Mouse (Mus musculus) kidney, postnatal 0 days (tissue): ENCODE data around the gene Kcnj6. TPM values are rescaled to one million over a fixed set of nuclear protein-coding genes. Genes with fewer than 3 reads are reported as not detected.

Experiments
- ATAC-seq: fragments of 200-750 bp; cut with Nextera tagmentation; replicated peaks from 2 replicates; pipeline ENCODE4 v1.8.0; 2017; ENCODE audit warnings: low read depth, moderate number of reproducible peaks, moderate TSS enrichment, moderate library complexity; ENCODE audit not compliant: low FRiP score
- DNase-seq: peaks from one replicate; pipeline ENCODE4 v3.0.0-alpha.2; 2016; ENCODE audit warnings: low spot score
- H3K27ac ChIP-seq: fragments of 300-500 bp; sonication (generic); 2 replicates; pipeline ENCODE4 v1.5.1; 2014; ENCODE audit warnings: mild to moderate bottlenecking
- H3K27me3 ChIP-seq: fragments of 300-500 bp; sonication (generic); 2 replicates; pipeline ENCODE4 v1.6.1; 2014; ENCODE audit warnings: low read length, mixed read lengths; ENCODE audit not compliant: insufficient read depth
- H3K36me3 ChIP-seq: fragments of 300-500 bp; sonication (generic); 2 replicates; pipeline ENCODE4 v1.6.1; 2014; ENCODE audit warnings: low read length, mixed read lengths; ENCODE audit not compliant: insufficient read depth
- H3K4me1 ChIP-seq: fragments of 300-500 bp; sonication (generic); replicated peaks from 2 replicates; pipeline ENCODE4 v1.6.1; 2014; ENCODE audit warnings: antibody characterized with exemption, low read length, mixed read lengths; ENCODE audit not compliant: insufficient read depth
- H3K4me2 ChIP-seq: fragments of 300-500 bp; sonication (generic); 2 replicates; pipeline ENCODE4 v1.6.1; 2014; ENCODE audit warnings: mild to moderate bottlenecking, low read length, moderate library complexity, mixed read lengths
- H3K4me3 ChIP-seq: fragments of 300-500 bp; sonication (generic); replicated peaks from 2 replicates; pipeline ENCODE4 v1.5.1; 2014; ENCODE audit warnings: low read depth, low read length
- H3K9ac ChIP-seq: fragments of 300-500 bp; sonication (generic); 2 replicates; pipeline ENCODE4 v1.6.1; 2014; ENCODE audit warnings: low read depth, low read length
- H3K9me3 ChIP-seq: fragments of 300-500 bp; sonication (generic); replicated peaks from 2 replicates; pipeline ENCODE4 v1.6.1; 2016; ENCODE audit warnings: low read length, inconsistent platforms, mixed read lengths
- CTCF ChIP-seq: IDR thresholded peaks from 2 replicates; pipeline ENCODE4 v1.5.1; 2016; ENCODE audit warnings: antibody characterized with exemption, low read depth, mild to moderate bottlenecking, moderate library complexity
- WGBS: fragments of 180-500 bp; shearing (Covaris S2); extraction: QIAGEN DNeasy Blood & Tissue Kit; methylation state at CpG from one replicate; pipeline ENCODE4 v1.1.7; 2014; 5-methylcytosine and 5-hydroxymethylcytosine counted together
- polyA plus RNA-seq: library from polyadenylated mRNA; unstranded; fragments of >200 nt; fragmentation: Nextera tagmentation; extraction: Ambion mirVana; gene quantifications from 2 replicates; pipeline ENCODE4 v1.2.1, GENCODE M21; 2015

Kcnj6 gene
- polyA plus RNA-seq, 1 experiment from 2014 or later, result not detected

- DNase-seq (peak; percentile 74), ATAC-seq (no peak; the same call in 1 of the 2 replicates)
- no peaks in the 10 kb centered on the region for H3K36me3 ChIP-seq
- no peak overlapping the region for H3K27ac ChIP-seq
- no peaks in the 10 kb centered on the region for H3K4me1 ChIP-seq
- TF ChIP-seq CTCF, result no peak
- no peaks in the 10 kb centered on the region for H3K9me3 ChIP-seq
- WGBS, result 35% methylated on average over 14 of the region's 14 CpGs
- no peak overlapping the region for H3K4me3 ChIP-seq
- H3K9ac ChIP-seq, result no peak overlapping the region
- H3K4me2 ChIP-seq, result no peak overlapping the region
- no peaks in the 10 kb centered on the region for H3K27me3 ChIP-seq
These were observed 131.1 kb downstream of the Kcnj6 start for GRCm38 (mm10) chr16:94866300-94866956.

- H3K9me3 ChIP-seq, result no peaks in the 10 kb centered on the region
- no peak overlapping the region for H3K4me3 ChIP-seq
- TF ChIP-seq CTCF, result no peak
- no peak overlapping the region for H3K4me2 ChIP-seq
- H3K36me3 ChIP-seq, result no peaks in the 10 kb centered on the region
- WGBS, result 81% methylated on average over 1 of the region's 1 CpGs
- DNase-seq (no peak), ATAC-seq (no peak)
- H3K9ac ChIP-seq, result no peak overlapping the region
- H3K4me1 ChIP-seq, result no peaks in the 10 kb centered on the region
- no peak overlapping the region for H3K27ac ChIP-seq
- no peaks in the 10 kb centered on the region for H3K27me3 ChIP-seq
These were observed 131.7 kb downstream of the Kcnj6 start for GRCm38 (mm10) chr16:94865796-94866195.

DNA sequence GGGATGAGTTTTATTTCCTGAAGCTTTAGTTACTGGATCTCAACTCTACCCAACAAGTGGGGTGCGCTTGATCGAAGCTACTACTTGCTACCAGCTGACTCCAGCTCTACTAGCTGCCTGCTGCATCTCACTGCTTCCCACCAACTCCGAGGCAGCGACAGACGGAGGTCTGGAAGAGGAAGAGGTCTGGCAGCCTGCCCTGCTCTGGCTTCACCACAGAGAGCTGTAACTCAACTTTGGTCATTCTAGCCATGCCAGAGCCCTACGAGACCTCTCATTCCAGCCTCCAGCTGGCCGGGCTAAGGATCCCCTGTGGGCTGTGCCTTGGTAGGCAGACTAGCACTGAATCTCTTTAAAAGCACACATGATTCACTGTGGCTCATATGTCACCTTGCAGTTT lies 132.4 kb downstream of the Kcnj6 start:
- 86% methylated on average over 7 of the region's 7 CpGs for WGBS
- Histone ChIP-seq H3K4me3 (no peak overlapping the region), H3K4me2 (no peak overlapping the region), H3K27me3 (no peaks in the 10 kb centered on the region), H3K27ac (no peak overlapping the region), H3K36me3 (no peaks in the 10 kb centered on the region), H3K4me1 (no peaks in the 10 kb centered on the region), H3K9ac (no peak overlapping the region), H3K9me3 (no peaks in the 10 kb centered on the region)
- no peak for DNase-seq
- ATAC-seq, result no peak
- no peak for TF ChIP-seq CTCF

DNA sequence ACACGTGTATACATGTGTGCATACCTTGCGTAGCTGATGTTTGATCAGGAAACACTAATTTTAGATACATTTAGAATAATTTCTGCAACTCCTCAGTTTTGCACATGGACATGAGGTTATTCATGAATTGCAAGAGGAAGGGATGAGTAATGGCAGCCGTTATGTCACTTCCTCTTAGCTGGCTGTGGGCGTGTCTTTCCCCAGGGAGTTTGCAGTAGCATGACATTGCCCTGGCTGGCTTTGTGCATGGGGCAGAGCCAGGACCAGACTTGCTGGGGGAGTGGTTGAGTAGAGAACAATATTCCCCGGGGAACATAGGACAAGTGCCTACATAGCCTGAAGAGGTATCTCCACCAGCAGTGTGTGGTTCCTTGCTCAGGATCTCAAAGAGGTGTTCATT lies 134.0 kb downstream of the Kcnj6 start:
- WGBS, result 87% methylated on average over 5 of the region's 5 CpGs
- ATAC-seq, result no peak
- H3K36me3 ChIP-seq, result no peaks in the 10 kb centered on the region
- no peaks in the 10 kb centered on the region for H3K9me3 ChIP-seq
- H3K27me3 ChIP-seq, result no peaks in the 10 kb centered on the region
- no peak for TF ChIP-seq CTCF
- H3K4me1 ChIP-seq, result no peaks in the 10 kb centered on the region
- no peak for DNase-seq
- no peak overlapping the region for H3K27ac ChIP-seq
- H3K4me2 ChIP-seq, result no peak overlapping the region
- no peak overlapping the region for H3K4me3 ChIP-seq
- H3K9ac ChIP-seq, result no peak overlapping the region

DNA sequence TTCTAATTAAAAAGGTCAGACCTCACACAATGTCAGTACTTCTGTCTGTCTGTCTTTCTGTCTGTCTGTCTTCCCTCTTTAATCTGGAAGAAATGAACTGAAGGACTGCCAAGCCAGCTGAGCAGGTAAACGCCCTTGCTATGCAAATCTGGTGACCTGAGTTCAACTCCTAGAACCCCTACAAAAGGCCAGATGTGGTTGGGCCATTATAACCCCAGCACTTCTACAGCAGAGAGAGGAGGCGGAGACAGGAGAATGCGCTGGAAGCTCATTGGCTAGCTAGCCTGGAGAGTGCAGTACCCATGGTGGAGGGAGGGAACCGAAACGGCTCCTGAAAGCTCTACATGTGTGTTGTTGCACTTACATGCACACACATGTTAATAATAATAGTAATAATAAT lies 141.5 kb downstream of the Kcnj6 start:
- Histone ChIP-seq H3K27ac (no peak overlapping the region), H3K9me3 (no peaks in the 10 kb centered on the region), H3K9ac (no peak overlapping the region), H3K4me1 (0 out of 2 replicates have a peak, but pooled peaks cover 4% of the 10 kb centered on the region), H3K36me3 (no peaks in the 10 kb centered on the region), H3K4me3 (no peak overlapping the region), H3K4me2 (no peak overlapping the region), H3K27me3 (no peaks in the 10 kb centered on the region)
- no peak for DNase-seq
- 97% methylated on average over 5 of the region's 5 CpGs for WGBS
- ATAC-seq, result no peak
- TF ChIP-seq CTCF, result no peak

- H3K4me2 ChIP-seq, result no peak overlapping the region
- ATAC-seq, result peak; percentile 54
- H3K4me3 ChIP-seq, result no peak overlapping the region
- H3K27ac ChIP-seq, result no peak overlapping the region
- no peaks in the 10 kb centered on the region for H3K27me3 ChIP-seq
- 44% methylated on average over 19 of the region's 19 CpGs for WGBS
- no peak for TF ChIP-seq CTCF
- H3K9ac ChIP-seq, result no peak overlapping the region
- H3K4me1 ChIP-seq, result peaks cover 4% of the 10 kb centered on the region; the same call in 1 of the 2 replicates
- peak; percentile 66 for DNase-seq
- no peaks in the 10 kb centered on the region for H3K9me3 ChIP-seq
- H3K36me3 ChIP-seq, result no peaks in the 10 kb centered on the region
These were observed 144.9 kb downstream of the Kcnj6 start for GRCm38 (mm10) chr16:94852407-94853160.
